Mouse (Mus musculus): ENCODE data around the gene Bud23. TPM values are rescaled to one million over a fixed set of nuclear protein-coding genes. Genes with fewer than 3 reads are reported as not detected.
A peak's percentile ranks its signal among the peaks of the same experiment; 100 is the strongest.

Gene Bud23
- polyA plus RNA-seq, 1 experiment from 2014 or later = 106 TPM

GRCm38 (mm10) chr5:135079578-135079977 lies 14.8 kb upstream of the Bud23 start:
- no peak overlapping the region for H3K4me3 ChIP-seq
- 98% methylated on average over 2 of the region's 2 CpGs for WGBS
- ATAC-seq (ENCODE audit: low FRiP score, low read depth) = no peak

DNA sequence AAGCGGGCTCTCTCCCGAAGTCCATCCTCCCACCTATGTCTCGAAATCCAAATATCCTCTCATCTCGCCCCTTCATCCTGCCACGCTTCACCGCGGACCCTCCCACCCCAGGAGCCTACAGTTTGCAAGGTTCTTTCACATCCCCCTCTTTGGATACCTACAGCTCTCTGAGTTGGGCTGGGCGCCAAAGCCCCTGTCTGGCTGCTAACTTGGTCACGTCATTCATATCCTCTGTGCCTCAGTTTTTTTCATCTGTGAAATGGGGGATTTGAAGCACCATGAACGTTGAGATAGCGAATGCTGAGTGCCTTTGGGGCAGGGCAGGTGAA lies 13.7 kb upstream of the Bud23 start:
- Histone ChIP-seq H3K4me2 (replicated peaks) (peak overlapping the region; percentile 74), H3K9ac (0 out of 2 replicates have a peak overlapping the region, but pooled peaks have one; percentile 99), H3K27me3 (replicated peaks) (no peaks in the 10 kb centered on the region; the same call in none of the 2 replicates), H3K27ac (no peak overlapping the region), H3K36me3 (peaks cover 22% of the 10 kb centered on the region), H3K4me3 (peak overlapping the region; percentile 92), H3K4me1 (peaks cover 25% of the 10 kb centered on the region), H3K9me3 (no peaks in the 10 kb centered on the region)
- 1% methylated on average over 11 of the region's 11 CpGs for WGBS
- ATAC-seq (ENCODE audit: low FRiP score, low read depth) = peak; percentile 45

More at GRCm38 (mm10) chr5:135079578-135079977, 14.8 kb upstream of the Bud23 start:
- no peak overlapping the region for H3K4me2 ChIP-seq (replicated peaks)
- no peaks in the 10 kb centered on the region; the same call in none of the 2 replicates for H3K27me3 ChIP-seq (replicated peaks)
- peaks cover 11% of the 10 kb centered on the region; the same call in 1 of the 2 replicates for H3K36me3 ChIP-seq
- no peak overlapping the region for H3K27ac ChIP-seq
- H3K9me3 ChIP-seq = no peaks in the 10 kb centered on the region
- no peak overlapping the region for H3K9ac ChIP-seq
- H3K4me1 ChIP-seq = peaks cover 16% of the 10 kb centered on the region

DNA sequence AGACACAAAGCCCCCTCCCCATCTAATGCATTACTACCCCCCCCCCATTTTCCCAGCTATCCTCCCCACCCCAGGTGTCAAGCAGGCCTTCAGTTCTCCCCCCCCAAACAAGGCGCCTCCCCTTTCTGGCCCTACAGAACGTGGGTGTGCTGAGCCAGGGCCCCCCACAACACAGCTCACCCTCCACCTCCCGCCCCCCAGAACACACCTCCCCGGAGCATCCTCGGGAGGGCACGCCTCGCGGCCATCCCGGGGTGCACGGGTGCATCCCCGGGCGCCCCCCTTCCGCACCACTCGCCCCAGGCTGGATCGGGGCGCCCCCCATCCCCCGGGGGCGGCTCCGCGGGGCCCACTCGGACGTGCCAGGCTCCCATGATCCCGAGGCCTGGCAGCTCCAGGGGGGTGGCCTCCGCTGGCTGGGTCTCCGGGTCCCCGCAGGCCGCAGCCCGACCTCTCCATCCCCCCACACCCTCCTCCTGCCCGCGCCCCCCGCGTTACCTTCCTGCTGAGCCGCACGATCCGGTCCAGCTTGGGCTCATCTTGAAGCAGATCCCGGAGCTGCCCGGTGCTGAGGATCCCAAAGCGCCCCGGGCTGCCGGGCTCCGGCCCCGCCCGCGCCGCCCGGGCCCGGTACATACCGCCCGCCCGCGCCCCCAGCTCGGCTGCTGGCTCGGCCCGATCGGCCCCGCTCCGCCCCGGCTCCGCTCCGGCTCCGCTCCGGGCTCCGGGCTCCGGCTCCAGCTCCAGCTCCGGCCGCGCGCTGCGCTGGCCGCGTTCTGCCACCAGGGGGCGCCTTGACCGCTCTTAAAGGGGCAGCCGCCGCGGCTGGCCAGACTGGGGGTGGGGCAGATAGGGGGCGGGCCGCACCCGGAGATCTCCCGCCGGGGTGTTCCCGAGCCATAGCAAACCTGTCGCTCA lies 13.1 kb upstream of the Bud23 start, which contains the start of gene Vps37d:
Gene Vps37d, minus strand, starts transcription at position 703 of the 918 bp plus-strand sequence.
- WGBS = under 1% methylated on average over 80 of the region's 83 CpGs

DNA sequence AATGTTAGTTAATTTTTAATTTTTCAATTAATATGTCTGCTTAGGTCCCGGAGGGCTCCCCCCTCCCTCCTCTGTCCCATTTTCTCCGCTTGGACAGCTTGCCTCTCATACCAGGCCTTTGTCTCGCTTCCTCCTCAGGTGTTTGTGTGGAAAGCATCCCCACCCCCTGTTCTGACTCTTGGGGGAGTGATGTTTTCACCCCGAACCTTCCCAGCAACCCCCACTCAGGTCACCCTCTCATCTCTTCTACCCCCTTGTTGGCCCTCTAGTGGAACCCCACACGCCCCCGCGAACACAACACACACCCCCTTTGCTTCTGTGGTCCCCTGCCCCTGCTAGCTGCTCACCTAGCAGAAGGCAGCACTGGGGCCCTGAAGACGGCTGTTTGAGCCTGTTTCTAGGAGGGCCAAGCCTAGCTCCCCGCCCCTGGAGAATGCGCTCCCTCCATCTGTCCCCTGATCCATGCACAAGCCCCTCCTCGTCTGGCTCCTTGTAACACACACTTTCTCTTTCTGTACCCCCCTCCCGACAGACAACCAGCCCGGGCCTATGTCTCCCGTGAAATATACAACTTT lies 12.3 kb upstream of the Bud23 start:
- H3K4me3 ChIP-seq = peak overlapping the region; percentile 92
- 22% methylated on average over 14 of the region's 14 CpGs for WGBS
- H3K36me3 ChIP-seq = peaks cover 35% of the 10 kb centered on the region
- peak; percentile 41; the same call in 1 of the 2 replicates for ATAC-seq (ENCODE audit: low FRiP score, low read depth)
- peak overlapping the region; percentile 99 for H3K9ac ChIP-seq
- peak overlapping the region; percentile 70; the same call in 1 of the 2 replicates for H3K27ac ChIP-seq
- peak overlapping the region; percentile 74 for H3K4me2 ChIP-seq (replicated peaks)
- peaks cover 31% of the 10 kb centered on the region for H3K4me1 ChIP-seq
- H3K27me3 ChIP-seq (replicated peaks) = no peaks in the 10 kb centered on the region; the same call in 1 of the 2 replicates
- no peaks in the 10 kb centered on the region for H3K9me3 ChIP-seq

More for the DNA sequence above, 13.1 kb upstream of the Bud23 start, which contains the start of gene Vps37d:
- Histone ChIP-seq H3K9ac (peak within 1 kb of the TSS; percentile 99), H3K36me3 (peaks cover 27% of the 10 kb centered on the region), H3K27me3 (replicated peaks) (no peaks in the 10 kb centered on the region; the same call in 1 of the 2 replicates), H3K4me1 (peaks cover 31% of the 10 kb centered on the region), H3K4me3 (peak within 1 kb of the TSS; percentile 92), H3K4me2 (replicated peaks) (peak within 1 kb of the TSS; percentile 74), H3K27ac (peak within 1 kb of the TSS; percentile 70), H3K9me3 (no peaks in the 10 kb centered on the region)
- ATAC-seq (ENCODE audit: low FRiP score, low read depth) = peak; percentile 78

DNA sequence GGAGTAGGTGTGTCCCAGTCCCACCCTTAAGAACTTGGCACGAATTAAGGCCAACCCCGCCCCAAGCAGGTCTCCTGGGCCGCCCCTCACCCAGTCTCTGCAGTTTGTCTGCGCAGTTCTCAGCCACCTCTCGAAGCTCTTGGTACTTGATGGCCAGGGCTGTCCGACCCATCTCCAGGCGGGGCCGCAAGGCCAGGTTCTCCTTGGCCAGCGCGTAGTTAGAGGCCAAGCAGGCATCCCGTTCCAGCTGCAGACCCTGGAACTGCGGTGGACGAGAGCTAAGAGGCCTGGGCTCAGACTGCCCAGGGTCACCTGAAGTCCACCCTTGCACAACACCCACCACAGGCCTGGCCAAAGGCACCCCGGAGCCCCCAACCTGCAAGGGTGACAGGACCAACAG lies 11.6 kb upstream of the Bud23 start:
- peaks cover 31% of the 10 kb centered on the region for H3K4me1 ChIP-seq
- H3K4me2 ChIP-seq (replicated peaks) = peak overlapping the region; percentile 74
- WGBS = 89% methylated on average over 14 of the region's 14 CpGs
- H3K4me3 ChIP-seq = peak overlapping the region; percentile 92
- no peaks in the 10 kb centered on the region for H3K9me3 ChIP-seq
- H3K27me3 ChIP-seq (replicated peaks) = no peaks in the 10 kb centered on the region; the same call in 1 of the 2 replicates
- peak overlapping the region; percentile 99; the same call in 1 of the 2 replicates for H3K9ac ChIP-seq
- H3K36me3 ChIP-seq = peaks cover 37% of the 10 kb centered on the region
- H3K27ac ChIP-seq = no peak overlapping the region
- ATAC-seq (ENCODE audit: low FRiP score, low read depth) = no peak

GRCm38 (mm10) chr5:135075655-135076054 lies 10.9 kb upstream of the Bud23 start:
- Histone ChIP-seq H3K27me3 (replicated peaks) (no peaks in the 10 kb centered on the region; the same call in 1 of the 2 replicates), H3K4me3 (no peak overlapping the region), H3K4me1 (peaks cover 31% of the 10 kb centered on the region), H3K9me3 (no peaks in the 10 kb centered on the region), H3K27ac (no peak overlapping the region), H3K36me3 (peaks cover 37% of the 10 kb centered on the region), H3K9ac (no peak overlapping the region), H3K4me2 (replicated peaks) (no peak overlapping the region)
- WGBS = 78% methylated on average over 4 of the region's 4 CpGs
- no peak for ATAC-seq (ENCODE audit: low FRiP score, low read depth)

GRCm38 (mm10) chr5:135073349-135074150 lies 8.8 kb upstream of the Bud23 start:
- Histone ChIP-seq H3K4me1 (peaks cover 30% of the 10 kb centered on the region), H3K36me3 (peaks cover 37% of the 10 kb centered on the region), H3K9me3 (no peaks in the 10 kb centered on the region), H3K27ac (no peak overlapping the region), H3K4me2 (replicated peaks) (peak overlapping the region; percentile 27), H3K9ac (0 out of 2 replicates have a peak overlapping the region, but pooled peaks have one; percentile 26), H3K4me3 (no peak overlapping the region), H3K27me3 (replicated peaks) (no peaks in the 10 kb centered on the region)
- 22% methylated on average over 20 of the region's 26 CpGs for WGBS
- no peak for ATAC-seq (ENCODE audit: low FRiP score, low read depth)

- H3K27me3 ChIP-seq (replicated peaks) = no peaks in the 10 kb centered on the region
- no peak overlapping the region for H3K9ac ChIP-seq
- H3K4me1 ChIP-seq = peaks cover 26% of the 10 kb centered on the region
- H3K4me3 ChIP-seq = no peak overlapping the region
- 61% methylated on average over 6 of the region's 6 CpGs for WGBS
- H3K36me3 ChIP-seq = peaks cover 45% of the 10 kb centered on the region
- H3K9me3 ChIP-seq = no peaks in the 10 kb centered on the region
- H3K4me2 ChIP-seq (replicated peaks) = no peak overlapping the region
- H3K27ac ChIP-seq = no peak overlapping the region
- ATAC-seq (ENCODE audit: low FRiP score, low read depth) = no peak
Observed at GRCm38 (mm10) chr5:135072720-135073119, 8.0 kb upstream of the Bud23 start.

DNA sequence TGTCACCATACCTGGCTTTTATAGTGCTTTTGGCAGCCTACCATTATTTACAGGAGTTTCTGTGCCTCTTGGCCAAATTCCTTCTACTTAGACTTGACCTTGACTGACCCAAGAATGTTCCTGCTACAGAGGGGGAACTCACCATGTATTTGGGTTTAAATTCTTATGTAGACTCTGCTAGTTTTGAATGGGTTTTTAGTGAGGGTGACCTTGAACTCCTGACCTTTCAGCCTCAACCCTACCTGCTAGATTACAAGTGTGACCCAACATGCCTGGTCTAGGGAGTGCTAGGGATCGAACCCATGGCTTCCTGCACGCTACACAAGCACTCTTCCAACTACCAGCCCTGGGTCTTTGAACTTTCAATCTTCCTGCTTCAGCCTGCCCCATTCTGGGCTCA lies 7.3 kb upstream of the Bud23 start:
- Histone ChIP-seq H3K27ac (no peak overlapping the region), H3K36me3 (peaks cover 47% of the 10 kb centered on the region), H3K4me3 (no peak overlapping the region), H3K4me2 (replicated peaks) (no peak overlapping the region), H3K27me3 (replicated peaks) (no peaks in the 10 kb centered on the region), H3K9ac (no peak overlapping the region), H3K9me3 (no peaks in the 10 kb centered on the region), H3K4me1 (peaks cover 24% of the 10 kb centered on the region)
- ATAC-seq (ENCODE audit: low FRiP score, low read depth) = no peak
- WGBS = 88% methylated on average over 2 of the region's 2 CpGs

GRCm38 (mm10) chr5:135070448-135070847 lies 5.7 kb upstream of the Bud23 start:
- Histone ChIP-seq H3K9me3 (no peaks in the 10 kb centered on the region), H3K4me2 (replicated peaks) (no peak overlapping the region), H3K9ac (no peak overlapping the region), H3K4me1 (peaks cover 20% of the 10 kb centered on the region), H3K36me3 (peaks cover 48% of the 10 kb centered on the region), H3K27ac (no peak overlapping the region), H3K4me3 (no peak overlapping the region), H3K27me3 (replicated peaks) (no peaks in the 10 kb centered on the region)
- 94% methylated on average over 3 of the region's 3 CpGs for WGBS
- ATAC-seq (ENCODE audit: low FRiP score, low read depth) = no peak

- Histone ChIP-seq H3K9me3 (no peaks in the 10 kb centered on the region), H3K9ac (no peak overlapping the region), H3K36me3 (peaks cover 29% of the 10 kb centered on the region), H3K27ac (no peak overlapping the region), H3K4me2 (replicated peaks) (peak overlapping the region; percentile 87), H3K4me1 (peaks cover 20% of the 10 kb centered on the region), H3K4me3 (no peak overlapping the region), H3K27me3 (replicated peaks) (no peaks in the 10 kb centered on the region)
- WGBS = 93% methylated on average over 3 of the region's 3 CpGs
- no peak for ATAC-seq (ENCODE audit: low FRiP score, low read depth)
Observed at GRCm38 (mm10) chr5:135066008-135066407, 1.2 kb upstream of the Bud23 start.
